Comparison of ENCODE assay signal across 22 mouse cellular contexts in genomic region chr7:134688332-134688731, GRCm38 (mm10).
"Had no signal": no experiment of that assay in that cellular context is flagged by ENCODE, and none has a peak within 500 bp of the region (broad histone marks: within the 10 kb centered on the region; RNA-seq: fewer than 3 reads in every experiment).

No protein-coding gene starts in this region.

- H3K4me3 ChIP-seq: kidney, embryonic 15.5 days; left cerebral cortex, adult 2 months; limb, embryonic 13.5 days; liver, embryonic 12.5 days; liver, embryonic 15.5 days; lung, embryonic 15.5 days; midbrain, embryonic 12.5 days; midbrain, embryonic 15.5 days; neural tube, embryonic 12.5 days; neural tube, embryonic 15.5 days had no signal

- H3K36me3 ChIP-seq: liver, embryonic 12.5 days; liver, embryonic 15.5 days; lung, embryonic 15.5 days; midbrain, embryonic 12.5 days; midbrain, embryonic 15.5 days; neural tube, embryonic 12.5 days; neural tube, embryonic 15.5 days had no signal

- H3K9ac ChIP-seq: kidney, embryonic 15.5 days; limb, embryonic 13.5 days; liver, embryonic 12.5 days; liver, embryonic 15.5 days; lung, embryonic 15.5 days; midbrain, embryonic 12.5 days; midbrain, embryonic 15.5 days; neural tube, embryonic 12.5 days; neural tube, embryonic 15.5 days had no signal

- H3K4me1 ChIP-seq: midbrain, embryonic 12.5 days; midbrain, embryonic 15.5 days; neural tube, embryonic 12.5 days; neural tube, embryonic 15.5 days had no signal

- DNase-seq: kidney, postnatal 10 days; kidney, postnatal 36 days; layer of hippocampus, postnatal 36 days; liver; lung, adult 18-20 months; lung, postnatal 10 days; lung, postnatal 36 days; right cerebral cortex, adult 18-20 months; right cerebral cortex, postnatal 14 days; right cerebral cortex, postnatal 4 days; thymus, adult 18-20 months; thymus, postnatal 36 days had no signal

- H3K9me3 ChIP-seq: kidney, embryonic 15.5 days; limb, embryonic 13.5 days; liver, embryonic 12.5 days; liver, embryonic 15.5 days; lung, embryonic 15.5 days; midbrain, embryonic 12.5 days; midbrain, embryonic 15.5 days; neural tube, embryonic 12.5 days; neural tube, embryonic 15.5 days had no signal

- ATAC-seq: liver, embryonic 12.5 days; midbrain, embryonic 15.5 days had no signal

- H3K27ac ChIP-seq: kidney, embryonic 15.5 days; left cerebral cortex, adult 2 months; limb, embryonic 13.5 days; liver, embryonic 12.5 days; liver, embryonic 15.5 days; lung, embryonic 15.5 days; midbrain, embryonic 12.5 days; midbrain, embryonic 15.5 days; neural tube, embryonic 12.5 days; neural tube, embryonic 15.5 days had no signal

- H3K4me2 ChIP-seq: kidney, embryonic 15.5 days; limb, embryonic 13.5 days; liver, embryonic 12.5 days; liver, embryonic 15.5 days; lung, embryonic 15.5 days; midbrain, embryonic 12.5 days; midbrain, embryonic 15.5 days; neural tube, embryonic 12.5 days; neural tube, embryonic 15.5 days had no signal

- H3K27me3 ChIP-seq: kidney, embryonic 15.5 days; limb, embryonic 13.5 days; liver, embryonic 12.5 days; liver, embryonic 15.5 days; lung, embryonic 15.5 days; midbrain, embryonic 12.5 days; midbrain, embryonic 15.5 days; neural tube, embryonic 12.5 days; neural tube, embryonic 15.5 days had no signal
